9 mouse cellular contexts compared by ENCODE assay signal in genomic region chr5:33994671-33995625, GRCm38 (mm10). TPM values are rescaled to one million over a fixed set of nuclear protein-coding genes. Genes with fewer than 3 reads are reported as not detected.
A peak's percentile ranks its signal among the peaks of the same experiment; 100 is the strongest.
DNase-seq lines count a peak whose midpoint lies in the region; ATAC-seq lines count a peak whose summit lies in the region.
"Had no signal": no experiment of that assay in that cellular context is flagged by ENCODE, and none has a peak within 500 bp of the region (broad histone marks: within the 10 kb centered on the region; RNA-seq: fewer than 3 reads in every experiment).

No protein-coding gene starts in this region.

- H3K4me1 ChIP-seq in heart, embryonic 13.5 days: peaks cover 18% of the 10 kb centered on the region
- H3K4me1 ChIP-seq in liver, embryonic 11.5 days (replicated peaks; ENCODE audit: control insufficient read depth, insufficient read depth, low read length): 0 out of 2 replicates have a peak, but pooled peaks cover 6% of the 10 kb centered on the region
- H3K4me1 ChIP-seq in midbrain, embryonic 16.5 days (ENCODE audit: control insufficient read depth, insufficient read depth, low read length): peaks cover 33% of the 10 kb centered on the region

- H3K27ac ChIP-seq in heart, embryonic 13.5 days (replicated peaks): no peak overlapping the region
- H3K27ac ChIP-seq in liver, embryonic 11.5 days (ENCODE audit: low read depth, low read length): no peak overlapping the region
- peak overlapping the region; percentile 97 for H3K27ac ChIP-seq in midbrain, embryonic 16.5 days (ENCODE audit: low read length)

- DNase-seq in layer of hippocampus, adult 11-12 months (ENCODE audit: low spot score): peak; percentile 71
- DNase-seq in layer of hippocampus, adult 9-10 months (ENCODE audit: low spot score): no peak
- DNase-seq in cerebellum, postnatal 25 days: peak; percentile 82 to 90
- DNase-seq in kidney, postnatal 10 days: peak; percentile 67
- peak; percentile 34 for DNase-seq in liver, embryonic 11.5 days (ENCODE audit: low spot score)
- peak; percentile 76 for DNase-seq in thymus, postnatal 4 days

- 32% methylated on average over 28 of the region's 28 CpGs for WGBS in heart, embryonic 13.5 days
- 29% methylated on average over 28 of the region's 28 CpGs for WGBS in liver, embryonic 11.5 days
- 24% methylated on average over 28 of the region's 28 CpGs for WGBS in midbrain, embryonic 16.5 days

- no peak for ATAC-seq in heart, embryonic 13.5 days (ENCODE audit: extremely low read depth, insufficient number of reproducible peaks, low FRiP score, low TSS enrichment)
- no peak for ATAC-seq in liver, embryonic 11.5 days (replicated peaks; ENCODE audit: low FRiP score)
- peak; percentile 7; the same call in 1 of the 2 replicates for ATAC-seq in midbrain, embryonic 16.5 days

- peak overlapping the region; percentile 78 for H3K4me3 ChIP-seq in heart, embryonic 13.5 days
- H3K4me3 ChIP-seq in liver, embryonic 11.5 days (ENCODE audit: low read depth, low read length): peak overlapping the region; percentile 53
- H3K4me3 ChIP-seq in midbrain, embryonic 16.5 days (ENCODE audit: low read depth, low read length): peak overlapping the region; percentile 97

- no peaks in the 10 kb centered on the region for H3K36me3 ChIP-seq in heart, embryonic 13.5 days
- H3K36me3 ChIP-seq in liver, embryonic 11.5 days (ENCODE audit: control insufficient read depth, insufficient read depth, low read length): no peaks in the 10 kb centered on the region
- H3K36me3 ChIP-seq in midbrain, embryonic 16.5 days (ENCODE audit: control insufficient read depth, insufficient read depth, low read length): no peaks in the 10 kb centered on the region

- peaks cover 65% of the 10 kb centered on the region for H3K27me3 ChIP-seq in heart, embryonic 13.5 days (replicated peaks)
- peaks cover 60% of the 10 kb centered on the region for H3K27me3 ChIP-seq in liver, embryonic 11.5 days (replicated peaks; ENCODE audit: control insufficient read depth, insufficient read depth, low read length)
- H3K27me3 ChIP-seq in midbrain, embryonic 16.5 days (ENCODE audit: control insufficient read depth, insufficient read depth, low read depth, low read length): no peaks in the 10 kb centered on the region
- H3K27me3 ChIP-seq: CH12.LX had no signal

- H3K4me2 ChIP-seq in heart, embryonic 13.5 days: peak overlapping the region; percentile 99
- H3K4me2 ChIP-seq in liver, embryonic 11.5 days: peak overlapping the region; percentile 74; the same call in 1 of the 2 replicates
- peak overlapping the region; percentile 97 for H3K4me2 ChIP-seq in midbrain, embryonic 16.5 days (ENCODE audit: low read length)

- H3K9me3 ChIP-seq in heart, embryonic 13.5 days: no peaks in the 10 kb centered on the region
- H3K9me3 ChIP-seq in liver, embryonic 11.5 days (ENCODE audit: control insufficient read depth, low read length): no peaks in the 10 kb centered on the region
- no peaks in the 10 kb centered on the region for H3K9me3 ChIP-seq in midbrain, embryonic 16.5 days (replicated peaks; ENCODE audit: control insufficient read depth, low read length, poor library complexity, severe bottlenecking)

- no peak overlapping the region; the same call in 1 of the 2 replicates for H3K9ac ChIP-seq in heart, embryonic 13.5 days
- no peak overlapping the region for H3K9ac ChIP-seq in liver, embryonic 11.5 days (ENCODE audit: low read depth, low read length)
- peak overlapping the region; percentile 87 for H3K9ac ChIP-seq in midbrain, embryonic 16.5 days (ENCODE audit: low read depth, low read length)

RNA-seq across cellular contexts. Expression of gene Nat8l, which starts 0.8 kb away (rescaled TPM):
- polyA plus RNA-seq in heart, embryonic 13.5 days (2015; fragmentation: Nextera tagmentation; extraction: Ambion mirVana): 0.35 and 0.70 TPM in 2 replicates
- 0.04 and 0.09 TPM in 2 replicates for polyA plus RNA-seq in liver, embryonic 11.5 days (2014; fragmentation: Nextera tagmentation; extraction: Ambion mirVana)
- polyA plus RNA-seq in midbrain, embryonic 16.5 days (2015; fragmentation: Nextera tagmentation; extraction: Ambion mirVana): 4.4 and 4.6 TPM in 2 replicates

RNA-seq across cellular contexts. Expression of gene Gm1673, which starts 11.7 kb away (rescaled TPM):
- polyA plus RNA-seq in heart, embryonic 13.5 days (2015; fragmentation: Nextera tagmentation; extraction: Ambion mirVana): 81.5 and 82.8 TPM in 2 replicates
- polyA plus RNA-seq in liver, embryonic 11.5 days (2014; fragmentation: Nextera tagmentation; extraction: Ambion mirVana): 24.1 and 27.6 TPM in 2 replicates
- 654 and 658 TPM in 2 replicates for polyA plus RNA-seq in midbrain, embryonic 16.5 days (2015; fragmentation: Nextera tagmentation; extraction: Ambion mirVana)

RNA-seq across cellular contexts. Expression of gene Nelfa, which starts 58.7 kb away (rescaled TPM):
- polyA plus RNA-seq in heart, embryonic 13.5 days (2015; fragmentation: Nextera tagmentation; extraction: Ambion mirVana): 33.3 and 33.5 TPM in 2 replicates
- 67.9 and 68.3 TPM in 2 replicates for polyA plus RNA-seq in liver, embryonic 11.5 days (2014; fragmentation: Nextera tagmentation; extraction: Ambion mirVana)
- polyA plus RNA-seq in midbrain, embryonic 16.5 days (2015; fragmentation: Nextera tagmentation; extraction: Ambion mirVana): 38.9 and 40.4 TPM in 2 replicates
